Comparison of ENCODE assay signal across 8 mouse cellular contexts in the genomic region with DNA sequence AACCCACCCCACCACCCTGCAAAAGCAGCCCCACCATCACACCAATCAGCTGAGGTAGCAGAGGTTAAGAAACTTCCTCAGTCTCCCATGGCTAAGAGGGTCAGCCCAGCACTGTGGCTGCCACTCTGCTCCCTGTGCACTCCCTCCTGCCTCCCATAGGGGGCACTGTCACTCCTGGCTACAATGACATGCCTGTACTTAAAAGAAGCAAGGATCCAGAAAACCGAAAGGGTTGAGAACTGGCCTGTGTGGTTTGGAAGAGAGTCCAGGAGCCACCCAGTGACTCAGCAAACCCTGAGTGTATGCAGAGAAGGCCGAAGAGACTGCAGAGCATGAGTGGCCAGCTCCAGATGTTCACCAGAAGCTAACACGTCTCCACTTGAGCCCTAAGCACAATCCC. TPM values are rescaled to one million over a fixed set of nuclear protein-coding genes. Genes with fewer than 3 reads are reported as not detected.
DNase-seq lines count a peak whose midpoint lies in the region; ATAC-seq lines count a peak whose summit lies in the region.

No protein-coding gene starts in this region.

- H3K9me3 ChIP-seq in forebrain, embryonic 11.5 days (ENCODE audit: control insufficient read depth, low read length), result no peaks in the 10 kb centered on the region
- H3K9me3 ChIP-seq in forebrain, embryonic 13.5 days (replicated peaks), result no peaks in the 10 kb centered on the region
- peaks cover 8% of the 10 kb centered on the region for H3K9me3 ChIP-seq in megakaryocyte, embryonic 14.5 days

- no peak overlapping the region for H3K9ac ChIP-seq in forebrain, embryonic 11.5 days (ENCODE audit: low read length)
- no peak overlapping the region for H3K9ac ChIP-seq in forebrain, embryonic 13.5 days

- intact Hi-C loops in heart, postnatal 10 days (cut with DNase I), result loop anchor here (5.0 kb wide), 1 partner anchor 78 kb away; a partner anchor contains a TSS

- H3K4me3 ChIP-seq in forebrain, embryonic 11.5 days (ENCODE audit: low read depth, low read length), result no peak overlapping the region
- no peak overlapping the region for H3K4me3 ChIP-seq in forebrain, embryonic 13.5 days
- H3K4me3 ChIP-seq in megakaryocyte, embryonic 14.5 days (replicated peaks), result peak overlapping the region; percentile 69

- no peak for ATAC-seq in forebrain, embryonic 11.5 days (replicated peaks; ENCODE audit: low FRiP score)
- no peak for ATAC-seq in forebrain, embryonic 13.5 days

- peak; percentile 74 for DNase-seq in forebrain, embryonic 11.5 days (ENCODE audit: low spot score)
- DNase-seq in adrenal gland, postnatal 10 days, result peak; percentile 84
- peak; percentile 29 for DNase-seq in embryo, embryonic 11.5 days (ENCODE audit: low read depth, low spot score)
- DNase-seq in heart, postnatal 10 days, result peak; percentile 82 to 84
- DNase-seq in layer of hippocampus, postnatal 10 days (ENCODE audit: low spot score in 2 of 2), result peak; percentile 60 to 62
- peak; percentile 41 for DNase-seq in splenic B cell, adult 2 months (ENCODE audit: low read depth, low spot score)

- H3K36me3 ChIP-seq in forebrain, embryonic 11.5 days (ENCODE audit: control insufficient read depth, insufficient read depth, low read length), result no peaks in the 10 kb centered on the region
- no peaks in the 10 kb centered on the region for H3K36me3 ChIP-seq in forebrain, embryonic 13.5 days (ENCODE audit: poor library complexity, severe bottlenecking)
- H3K36me3 ChIP-seq in megakaryocyte, embryonic 14.5 days (replicated peaks; ENCODE audit: low read length), result no peaks in the 10 kb centered on the region
- H3K36me3 ChIP-seq in splenic B cell, adult 2 months (ENCODE audit: control insufficient read depth, insufficient read depth, low read length, poor library complexity, severe bottlenecking), result no peaks in the 10 kb centered on the region

- H3K27me3 ChIP-seq in forebrain, embryonic 11.5 days (ENCODE audit: control insufficient read depth, insufficient read depth, low read length), result no peaks in the 10 kb centered on the region
- no peaks in the 10 kb centered on the region for H3K27me3 ChIP-seq in forebrain, embryonic 13.5 days
- peaks cover 64% of the 10 kb centered on the region for H3K27me3 ChIP-seq in megakaryocyte, embryonic 14.5 days (replicated peaks)
- H3K27me3 ChIP-seq in splenic B cell, adult 2 months (ENCODE audit: control insufficient read depth, insufficient read depth, low read length, poor library complexity, severe bottlenecking), result no peaks in the 10 kb centered on the region

- no peak overlapping the region for H3K4me2 ChIP-seq in forebrain, embryonic 11.5 days (ENCODE audit: low read depth, low read length, severe bottlenecking)
- H3K4me2 ChIP-seq in forebrain, embryonic 13.5 days, result no peak overlapping the region

- 49% methylated on average over 3 of the region's 3 CpGs for WGBS in forebrain, embryonic 11.5 days
- 45% methylated on average over 3 of the region's 3 CpGs for WGBS in forebrain, embryonic 13.5 days

- H3K27ac ChIP-seq in forebrain, embryonic 11.5 days (ENCODE audit: low read depth, low read length), result no peak overlapping the region
- no peak overlapping the region for H3K27ac ChIP-seq in forebrain, embryonic 13.5 days

- H3K4me1 ChIP-seq in forebrain, embryonic 11.5 days (replicated peaks; ENCODE audit: control insufficient read depth, insufficient read depth, low read length), result peaks cover 2% of the 10 kb centered on the region; the same call in 1 of the 2 replicates
- H3K4me1 ChIP-seq in forebrain, embryonic 13.5 days, result 0 out of 2 replicates have a peak, but pooled peaks cover 3% of the 10 kb centered on the region
- peaks cover 16% of the 10 kb centered on the region for H3K4me1 ChIP-seq in megakaryocyte, embryonic 14.5 days

RNA-seq across cellular contexts. Expression of a gene that starts 4.1 kb away (rescaled TPM):
- 9.1 and 13.6 TPM in 2 replicates for polyA plus RNA-seq in forebrain, embryonic 11.5 days (2014; fragmentation: Nextera tagmentation; extraction: Ambion mirVana)
- polyA plus RNA-seq in forebrain, embryonic 13.5 days (2015; fragmentation: Nextera tagmentation; extraction: Ambion mirVana), result 11.7 and 11.9 TPM in 2 replicates
- 1 to 10 TPM; 3.9 to 5.6 TPM for total RNA-seq in adrenal gland, postnatal 10 days (2021)
- total RNA-seq in heart, postnatal 10 days (2021), result 1 to 10 TPM in 1 of 2 experiments, under 1 TPM in 1; 0.87 to 1.4 TPM
- 10 to 100 TPM in 1 of 2 experiments, 1 to 10 TPM in 1; 8.8 to 12.0 TPM for total RNA-seq in layer of hippocampus, postnatal 10 days (2021)
- polyA plus RNA-seq in megakaryocyte, embryonic 14.5 days (2012; ENCODE audit: insufficient read depth, low replicate concordance), result not detected in 2 replicates

RNA-seq across cellular contexts. Expression of a gene that starts 7.8 kb away (rescaled TPM):
- 42.9 and 53.5 TPM in 2 replicates for polyA plus RNA-seq in forebrain, embryonic 11.5 days (2014; fragmentation: Nextera tagmentation; extraction: Ambion mirVana)
- polyA plus RNA-seq in forebrain, embryonic 13.5 days (2015; fragmentation: Nextera tagmentation; extraction: Ambion mirVana), result 83.5 and 89.2 TPM in 2 replicates
- 10 to 100 TPM; 43.1 to 44.0 TPM for total RNA-seq in adrenal gland, postnatal 10 days (2021)
- 10 to 100 TPM; 17.3 to 19.7 TPM for total RNA-seq in heart, postnatal 10 days (2021)
- 10 to 100 TPM; 60.7 to 70.1 TPM for total RNA-seq in layer of hippocampus, postnatal 10 days (2021)
- polyA plus RNA-seq in megakaryocyte, embryonic 14.5 days (2012; ENCODE audit: insufficient read depth, low replicate concordance), result not detected in 2 replicates

RNA-seq across cellular contexts. Expression of a gene that starts 29.7 kb away (rescaled TPM):
- not detected in 2 replicates for polyA plus RNA-seq in forebrain, embryonic 11.5 days (2014; fragmentation: Nextera tagmentation; extraction: Ambion mirVana)
- 0.14 and 0.26 TPM in 2 replicates for polyA plus RNA-seq in forebrain, embryonic 13.5 days (2015; fragmentation: Nextera tagmentation; extraction: Ambion mirVana)
- total RNA-seq in adrenal gland, postnatal 10 days (2021), result under 1 TPM; 0.39 to 0.51 TPM
- not detected for total RNA-seq in heart, postnatal 10 days (2021)
- total RNA-seq in layer of hippocampus, postnatal 10 days (2021), result not detected
- polyA plus RNA-seq in megakaryocyte, embryonic 14.5 days (2012; ENCODE audit: insufficient read depth, low replicate concordance), result not detected in 2 replicates

RNA-seq across cellular contexts. Expression of a gene that starts 43.8 kb away (rescaled TPM):
- polyA plus RNA-seq in forebrain, embryonic 11.5 days (2014; fragmentation: Nextera tagmentation; extraction: Ambion mirVana), result 222 and 238 TPM in 2 replicates
- 222 and 225 TPM in 2 replicates for polyA plus RNA-seq in forebrain, embryonic 13.5 days (2015; fragmentation: Nextera tagmentation; extraction: Ambion mirVana)
- total RNA-seq in adrenal gland, postnatal 10 days (2021), result 10 to 100 TPM; 30.1 to 32.3 TPM
- 10 to 100 TPM; 50.7 to 50.8 TPM for total RNA-seq in heart, postnatal 10 days (2021)
- total RNA-seq in layer of hippocampus, postnatal 10 days (2021), result 100 to 1,000 TPM; 156 to 161 TPM
- polyA plus RNA-seq in megakaryocyte, embryonic 14.5 days (2012; ENCODE audit: insufficient read depth, low replicate concordance), result not detected in 2 replicates

RNA-seq across cellular contexts. Expression of a gene that starts 46.9 kb away (rescaled TPM):
- polyA plus RNA-seq in forebrain, embryonic 11.5 days (2014; fragmentation: Nextera tagmentation; extraction: Ambion mirVana), result 10.6 and 13.3 TPM in 2 replicates
- 2.8 and 3.6 TPM in 2 replicates for polyA plus RNA-seq in forebrain, embryonic 13.5 days (2015; fragmentation: Nextera tagmentation; extraction: Ambion mirVana)
- 100 to 1,000 TPM in 1 of 2 experiments, 10 to 100 TPM in 1; 95.5 to 101 TPM for total RNA-seq in adrenal gland, postnatal 10 days (2021)
- total RNA-seq in heart, postnatal 10 days (2021), result 10 to 100 TPM; 44.3 to 45.6 TPM
- 1 to 10 TPM; 2.3 to 4.0 TPM for total RNA-seq in layer of hippocampus, postnatal 10 days (2021)
- 0.83 TPM in 1 of 2 replicates, not detected in the other for polyA plus RNA-seq in megakaryocyte, embryonic 14.5 days (2012; ENCODE audit: insufficient read depth, low replicate concordance)

Comparison
In these comparisons a context has a peak if more than half of its experiments do, and no peak if none do; other contexts are left out.
1. DNase-seq: peak in every context shown above with its lines; median percentile 84 in adrenal gland, postnatal 10 days; 83 in heart, postnatal 10 days; 74 in forebrain, embryonic 11.5 days; 61 in layer of hippocampus, postnatal 10 days; 41 in splenic B cell, adult 2 months; 29 in embryo, embryonic 11.5 days.